Mouse (Mus musculus) gastrocnemius, postnatal 36 days (tissue): ENCODE measurements around the gene Mlx. TPM values are rescaled to one million over a fixed set of nuclear protein-coding genes. Genes with fewer than 3 reads are reported as not detected.
A peak's percentile ranks its signal among the peaks of the same experiment; 100 is the strongest.
"Not testable (repeated sequence)": the region's sequence is repeated elsewhere in the genome, so short reads cannot be mapped to it uniquely, and the experiment has no call there.

Experiments used
- DNase-seq, 2 experiments: peaks; one replicate each; pipeline ENCODE4 v3.0.0; 2022
- intact Hi-C: fragments of 180-260 bp; cut with DNase I; formaldehyde crosslinking; loops from one replicate; pipeline ENCODE4 v1.15.1; 2025
- total RNA-seq, 2 experiments: library from RNA; stranded (reverse); gene quantifications; 2 replicates each; pipeline ENCODE4 v1.2.3; 2021

The Mlx gene
- total RNA-seq, 2 experiments from 2014 or later, result 8.8 to 12.4 TPM

DNA sequence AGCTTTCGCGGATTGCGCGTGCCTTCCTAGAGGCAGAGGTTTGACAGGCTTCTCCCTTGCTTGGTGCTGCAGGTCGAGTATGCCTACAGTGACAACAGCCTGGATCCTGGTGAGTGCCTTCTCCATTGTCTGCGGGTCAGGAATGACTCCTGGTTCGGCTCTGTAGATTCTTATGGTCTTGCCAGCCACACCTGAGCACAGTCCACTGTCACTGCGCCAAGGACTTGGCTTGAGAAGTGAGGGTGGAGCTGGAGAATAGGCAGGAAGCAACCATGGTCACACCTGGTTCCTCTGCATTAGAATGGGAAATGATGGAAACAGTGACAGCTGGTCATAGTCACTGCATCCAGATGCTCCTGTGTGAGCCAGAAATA, 592 bp downstream of the Mlx start:
- intact Hi-C loops, result no loop called here
- no peak for DNase-seq

DNA sequence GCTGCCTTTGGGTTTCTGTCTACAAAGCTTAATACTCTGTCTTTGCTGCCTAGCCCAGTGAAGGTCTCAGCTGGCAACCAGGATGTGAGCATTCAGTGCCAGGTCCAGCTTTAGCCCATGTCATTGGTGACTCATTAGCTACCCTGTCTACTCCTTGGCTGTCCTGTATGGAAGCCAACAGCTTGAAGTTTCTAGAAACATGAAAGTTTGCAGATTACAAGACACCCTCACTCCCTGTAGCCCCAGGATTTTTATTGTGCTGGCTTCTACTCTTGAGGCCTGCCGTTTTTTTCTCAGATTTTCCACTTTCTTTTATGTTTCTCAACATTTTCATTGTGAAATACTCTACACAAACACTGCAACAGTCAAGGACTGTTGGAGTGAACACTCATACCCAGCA, 2.9 kb downstream of the Mlx start:
- DNase-seq, result no peak
- intact Hi-C loops, result no loop called here

GRCm38 (mm10) chr11:101094930-101095313, 7.8 kb downstream of the Mlx start:
- no peak for DNase-seq
- intact Hi-C loops, result loop anchor here (1.0 kb wide), 1 partner anchor 80 kb away; the partner anchor contains the start of gene Ccr10

GRCm38 (mm10) chr11:101095314-101096024, 8.4 kb downstream of the Mlx start, which contains the start of gene Psmc3ip:
Gene Psmc3ip, minus strand, starts transcription at chr11:101095436.
- peak; percentile 93 to 96 for DNase-seq

DNA sequence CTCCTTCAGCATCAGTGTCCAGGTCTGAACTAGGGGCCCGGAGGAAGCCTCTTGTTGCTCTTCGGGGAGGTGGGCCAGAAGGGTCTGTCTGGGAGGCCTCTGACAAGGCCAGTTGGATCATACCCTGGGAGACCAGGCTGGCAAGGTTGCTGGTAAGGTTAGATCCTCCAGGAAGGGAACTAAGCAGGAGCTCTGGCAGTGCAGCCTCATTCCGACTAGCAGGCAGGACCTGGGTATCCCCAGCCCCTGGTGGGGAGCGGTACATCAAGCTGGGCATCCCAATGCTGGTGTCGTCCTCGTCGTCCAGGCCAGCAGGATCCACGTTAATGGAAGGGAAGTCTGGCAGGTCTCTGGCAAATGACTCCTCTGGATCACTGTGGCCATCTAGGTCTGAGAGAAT, 11.2 kb downstream of the Mlx start:
- intact Hi-C loops, result no loop called here
- no peak for DNase-seq

More at GRCm38 (mm10) chr11:101095314-101096024, 8.4 kb downstream of the Mlx start, which contains the start of gene Psmc3ip:
- intact Hi-C loops, result loop anchor here (1.0 kb wide), 1 partner anchor 80 kb away; the partner anchor contains the start of gene Ccr10

GRCm38 (mm10) chr11:101103011-101103410, 15.9 kb downstream of the Mlx start:
- no peak for DNase-seq
- intact Hi-C loops, result no loop called here

DNA sequence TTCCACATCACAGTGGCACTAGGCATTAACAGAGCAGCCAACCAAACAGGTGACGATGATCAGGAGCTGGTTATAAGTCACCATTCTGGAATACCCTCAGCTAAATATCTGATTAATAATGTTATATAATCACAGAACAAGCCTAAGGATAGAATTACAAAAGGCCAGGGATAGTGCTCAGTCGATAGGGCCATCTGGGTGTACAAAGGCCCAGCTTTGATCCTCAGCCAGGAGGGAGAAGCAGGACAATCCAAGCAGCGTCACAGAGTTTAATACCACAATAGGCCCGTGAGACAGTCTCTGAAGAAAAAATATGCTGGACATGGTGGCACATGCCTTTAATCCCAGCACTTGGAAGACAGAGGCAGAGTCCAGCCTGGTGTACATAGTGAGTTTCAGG, 22.3 kb downstream of the Mlx start:
- no peak for DNase-seq
- intact Hi-C loops, result no loop called here

- DNase-seq, result no peak
- intact Hi-C loops, result no loop called here
These were observed 23.6 kb downstream of the Mlx start for GRCm38 (mm10) chr11:101110708-101111107.

DNA sequence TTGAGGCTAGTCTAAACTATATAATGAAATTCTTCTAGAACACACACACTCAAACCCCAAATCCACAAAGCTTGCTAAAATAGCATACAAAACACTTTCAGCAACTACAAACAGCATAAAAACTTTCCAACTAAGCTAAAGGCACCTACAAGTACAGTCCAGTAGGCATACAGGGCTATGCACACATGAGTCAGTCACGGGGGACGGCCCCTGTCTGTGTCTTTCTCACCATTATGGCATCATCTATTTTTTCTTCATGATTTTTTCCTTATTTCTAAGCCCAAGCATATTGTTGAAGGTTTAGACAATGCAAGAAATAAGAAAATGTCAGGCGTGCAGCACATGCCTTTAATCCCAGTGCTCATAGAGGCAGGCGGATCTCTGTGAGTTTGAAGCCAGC, 24.1 kb downstream of the Mlx start:
- intact Hi-C loops, result no loop called here
- DNase-seq, result no peak

- DNase-seq, result no peak
- intact Hi-C loops, result no loop called here
These were observed 25.1 kb downstream of the Mlx start for GRCm38 (mm10) chr11:101112186-101112585.

DNA sequence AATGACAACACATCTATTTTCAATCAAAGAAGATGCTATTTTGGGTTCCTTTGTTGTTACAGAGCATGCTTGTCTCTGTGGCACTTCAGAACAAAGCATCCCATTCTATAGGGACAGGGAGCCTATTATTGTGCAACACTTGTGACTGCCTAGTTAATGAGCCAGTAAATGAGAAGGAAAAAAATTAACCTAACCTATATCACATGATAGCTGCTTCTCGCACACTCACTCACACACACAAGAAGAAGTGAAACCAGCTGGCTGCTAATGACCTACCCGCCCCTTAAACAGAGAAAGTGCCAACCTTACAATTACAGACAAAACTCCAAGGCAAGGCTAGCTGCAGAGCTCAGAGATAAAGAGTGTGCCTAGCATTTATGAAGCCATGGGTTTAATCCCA, 28.5 kb downstream of the Mlx start:
- intact Hi-C loops, result loop anchor here (5.0 kb wide), 1 partner anchor 57 kb away; the partner anchor contains the start of genes Cntnap1 and Plekhh3
- no peak for DNase-seq

- no peak for DNase-seq
- intact Hi-C loops, result loop anchor here (5.0 kb wide), 1 partner anchor 54 kb away; the partner anchor contains the start of genes Cntnap1 and Plekhh3
These were observed 31.0 kb downstream of the Mlx start for GRCm38 (mm10) chr11:101118105-101118504.

GRCm38 (mm10) chr11:101119131-101119760, 32.2 kb downstream of the Mlx start:
- no peak for DNase-seq
- intact Hi-C loops, result loop anchor here (5.0 kb wide), 1 partner anchor 53 kb away; the partner anchor contains the start of genes Cntnap1 and Plekhh3

DNA sequence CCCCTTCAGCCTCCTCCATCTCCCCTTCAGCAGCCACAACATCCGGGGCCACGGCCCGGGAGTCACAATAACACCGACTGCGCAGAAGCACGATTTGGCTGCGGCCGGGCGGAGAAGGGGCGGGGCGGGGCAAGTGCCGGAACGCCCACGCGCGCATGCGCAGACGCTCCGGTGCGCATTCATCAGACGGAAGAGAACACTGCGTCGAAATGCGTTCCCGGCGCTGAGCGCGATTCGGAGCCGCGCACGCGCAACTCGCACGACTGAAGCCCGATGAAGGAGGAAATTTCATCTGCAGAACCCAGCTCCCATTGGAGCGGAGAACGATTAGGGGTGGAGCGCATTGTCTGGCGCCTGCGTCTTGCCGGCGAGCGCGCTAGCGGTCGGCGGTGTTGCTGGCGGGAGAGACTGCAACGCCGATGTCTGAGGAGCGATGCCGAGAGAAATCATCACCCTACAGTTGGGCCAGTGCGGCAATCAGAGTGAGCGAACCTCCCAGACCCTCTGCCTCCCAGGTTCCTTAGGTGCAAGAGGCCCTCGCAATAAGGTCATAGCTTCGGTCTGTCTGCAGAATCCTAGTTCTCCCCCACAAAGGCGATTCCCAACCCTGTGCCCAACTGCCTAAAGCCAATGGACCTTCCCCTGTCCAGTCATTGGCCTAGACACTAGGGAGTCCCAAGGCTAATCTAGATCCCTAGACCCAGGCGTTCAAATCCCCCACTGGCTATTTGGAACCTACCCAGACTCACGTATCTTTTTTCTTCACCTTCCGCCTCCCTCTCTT, 32.9 kb downstream of the Mlx start, which contains the start of the genes Retreg3 and Tubg1:
Gene Retreg3 (minus strand): TSS at position 133 of the 784 bp plus-strand sequence.
Gene Tubg1 (plus strand): TSS at position 178 of the 784 bp plus-strand sequence.
- peak; percentile 98 to 99 for DNase-seq
- intact Hi-C loops, result loop anchor here (5.0 kb wide), 1 partner anchor 52 kb away; the partner anchor contains the start of genes Cntnap1 and Plekhh3

- intact Hi-C loops, result no loop called here
- DNase-seq, result no peak
These were observed 33.6 kb downstream of the Mlx start for GRCm38 (mm10) chr11:101120545-101121188.

- DNase-seq, intact Hi-C loops: not testable (repeated sequence)
These were observed 37.4 kb downstream of the Mlx start for GRCm38 (mm10) chr11:101124494-101124893.

GRCm38 (mm10) chr11:101125008-101125407, 37.9 kb downstream of the Mlx start:
- intact Hi-C loops, DNase-seq: not testable (repeated sequence)

DNA sequence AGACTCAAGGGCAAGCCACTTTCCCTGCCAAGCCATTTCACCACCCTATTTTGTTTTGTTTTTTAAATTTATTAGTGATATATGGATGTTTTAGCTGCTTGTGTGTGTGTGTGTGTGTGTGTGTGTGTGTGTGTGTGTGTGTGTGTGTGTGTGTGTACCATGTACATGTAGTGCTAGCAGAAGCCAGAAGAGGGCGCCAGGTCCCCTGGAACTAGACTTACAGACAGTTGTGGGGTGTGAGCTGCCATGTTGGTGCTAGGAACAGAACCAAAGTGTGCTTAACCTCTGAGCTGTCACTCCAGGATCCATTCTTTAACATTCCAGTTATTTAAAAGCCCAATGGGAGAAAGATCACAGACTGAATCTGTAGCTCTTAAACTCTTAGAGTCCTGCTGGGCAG, 40.0 kb downstream of the Mlx start:
- intact Hi-C loops, result no loop called here
- DNase-seq, result no peak

DNA sequence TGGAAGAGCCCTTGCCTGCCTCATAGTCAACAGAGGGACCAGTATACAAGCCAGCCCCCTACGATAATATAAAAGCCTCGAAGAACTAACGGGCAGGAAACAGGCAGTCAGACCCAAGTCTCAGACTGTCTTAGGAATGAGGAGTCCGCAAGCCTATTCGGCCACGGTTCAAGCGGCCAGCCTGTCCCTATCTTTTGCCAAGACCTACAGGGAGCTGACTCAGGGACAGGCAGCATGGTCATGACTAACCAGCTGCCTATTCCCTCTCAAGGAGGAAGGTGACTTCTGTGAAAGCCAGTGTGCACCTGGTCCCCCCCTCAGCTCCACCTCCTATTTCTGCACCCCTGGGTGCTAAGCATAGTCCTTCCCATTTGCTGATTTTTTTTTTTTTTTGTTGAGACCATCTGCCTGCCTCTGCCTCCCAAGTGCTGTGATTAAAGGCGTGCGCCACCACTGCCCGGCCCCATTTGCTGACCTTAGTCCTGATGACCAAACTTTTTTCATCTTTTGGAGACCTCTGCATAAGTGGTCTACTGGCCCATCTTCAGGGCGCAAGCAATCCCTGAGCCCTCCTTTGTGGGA, 42.0 kb downstream of the Mlx start:
- intact Hi-C loops, result no loop called here
- DNase-seq, result peak; percentile 26 to 38
